Mouse (Mus musculus): ENCODE measurements around the gene Rasgrp4.

- no peak for TF ChIP-seq CTCF (IDR thresholded peaks at IDR 0.05; ENCODE audit: low read depth)
- TF ChIP-seq EP300 (IDR thresholded peaks at IDR 0.05; ENCODE audit: low read depth) = no peak
Observed at GRCm38 (mm10) chr7:29134230-29134629, 421 bp upstream of the Rasgrp4 start.
